Mouse (Mus musculus) ZHBTc4 (cell line): ENCODE results near the gene Pbxip1.
A peak's percentile ranks its signal among the peaks of the same experiment; 100 is the strongest.
"Not testable (repeated sequence)": the region's sequence is repeated elsewhere in the genome, so short reads cannot be mapped to it uniquely, and the experiment has no call there.

Source experiments
- DNase-seq: peaks from one replicate; pipeline ENCODE4 v3.0.0-alpha.2; 2011; ENCODE audit warnings: low read depth, low spot score

Pbxip1 gene

DNA sequence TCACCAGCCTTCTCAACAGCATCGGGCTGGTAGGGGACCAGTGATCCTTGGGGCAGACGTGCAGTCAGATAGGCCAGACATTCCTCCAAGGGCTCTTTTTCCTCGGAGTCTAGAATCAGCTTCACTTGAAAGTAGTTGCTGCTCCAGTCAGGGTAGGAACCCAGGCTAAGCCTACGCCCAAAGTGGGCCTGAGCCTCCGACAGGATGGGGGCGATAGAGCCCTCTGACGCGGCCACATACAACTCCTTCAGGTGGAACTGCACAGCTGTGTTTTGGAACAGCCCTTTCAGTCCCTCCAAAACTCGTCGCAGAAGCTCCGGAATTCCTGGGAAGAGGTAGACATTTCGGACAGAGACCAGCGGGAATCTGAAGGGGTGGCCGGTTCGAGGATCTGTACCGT lies 28.1 kb upstream of the Pbxip1 start:
- peak; percentile 64 for DNase-seq

DNA sequence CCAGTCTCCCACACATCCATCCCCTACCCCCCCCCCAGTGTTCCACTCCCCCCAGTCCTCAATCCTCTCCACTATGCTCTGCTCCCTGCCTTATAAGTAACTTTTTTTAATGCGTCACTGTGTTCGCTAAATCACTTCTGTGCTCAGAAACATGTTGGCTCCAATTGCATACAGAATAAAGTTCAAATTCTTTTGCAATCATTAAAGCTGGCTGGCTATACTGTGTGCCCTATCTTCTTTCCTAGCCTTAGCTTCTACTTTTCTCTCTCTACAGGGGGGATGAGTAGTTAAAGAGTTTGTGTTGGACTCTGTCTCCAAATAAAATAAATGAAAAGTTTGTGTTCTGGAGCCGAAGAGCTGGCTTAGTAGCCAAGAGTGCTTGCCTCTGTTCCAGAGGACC lies 26.8 kb upstream of the Pbxip1 start:
- no peak for DNase-seq

GRCm38 (mm10) chr3:89410864-89411263 lies 25.6 kb upstream of the Pbxip1 start:
- no peak for DNase-seq

DNA sequence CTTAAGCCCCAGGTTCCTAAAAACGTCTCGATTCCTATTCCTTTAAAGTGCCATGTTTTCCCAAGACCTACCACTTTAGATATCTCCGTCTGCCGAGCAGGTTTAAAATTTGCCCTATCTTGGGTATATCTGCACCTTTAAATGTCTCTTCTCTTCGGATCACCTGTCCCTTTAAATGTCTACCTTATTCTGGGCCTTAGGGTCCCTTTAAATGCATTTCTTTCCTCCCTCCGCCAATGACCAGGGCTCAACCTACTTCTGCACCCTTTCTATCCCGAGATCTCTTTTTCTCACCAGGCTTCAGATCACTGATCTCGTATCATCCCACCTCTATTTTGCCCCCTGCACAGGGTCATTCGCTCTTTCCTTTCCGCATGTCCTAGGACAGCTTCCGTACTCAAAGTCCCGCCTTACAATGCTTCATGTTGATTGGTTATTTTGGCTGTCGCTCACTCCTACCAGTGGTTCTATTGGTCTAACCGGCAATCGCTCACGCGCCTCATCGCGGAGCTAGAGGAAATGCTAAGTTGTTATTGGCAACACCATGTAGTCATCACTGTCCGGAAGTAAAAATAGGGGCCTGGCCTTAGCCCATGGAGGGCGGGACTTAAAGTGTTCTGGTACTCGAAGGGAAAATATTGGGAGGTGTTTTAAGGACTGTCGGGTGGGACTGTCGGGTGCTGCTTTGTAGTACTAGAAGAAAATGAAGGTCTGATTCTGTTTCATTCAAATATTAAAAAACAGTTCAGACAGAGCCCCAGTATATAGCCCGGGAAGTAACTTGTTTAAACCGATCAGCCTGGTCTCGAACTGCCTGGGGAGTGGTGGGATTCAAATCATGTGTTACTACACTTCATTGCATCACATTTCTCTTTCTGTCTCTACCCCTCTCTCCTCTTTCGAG lies 24.8 kb upstream of the Pbxip1 start, which contains the start of gene Flad1:
Gene Flad1, minus strand, starts transcription at position 381 of the 904 bp plus-strand sequence.
- peak; percentile 100 for DNase-seq

DNA sequence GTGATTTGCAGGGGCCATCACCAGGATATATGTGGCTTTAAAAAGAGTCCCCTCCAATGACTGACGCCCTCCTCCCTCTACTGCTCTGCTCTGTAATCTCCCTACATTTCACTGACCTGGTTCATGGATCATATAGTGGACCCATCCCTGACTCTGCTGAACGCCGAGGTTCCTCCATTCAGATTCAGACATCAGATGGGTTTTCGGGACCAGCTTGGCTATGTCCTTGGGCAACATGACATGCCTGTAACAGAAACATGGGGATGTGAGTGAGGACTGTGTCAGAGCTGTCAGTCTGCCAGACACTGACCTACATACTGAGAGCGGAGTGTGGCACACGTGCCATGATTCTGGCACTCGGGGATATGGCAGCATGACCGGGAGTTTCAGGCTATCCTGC lies 20.3 kb upstream of the Pbxip1 start:
- no peak for DNase-seq

DNA sequence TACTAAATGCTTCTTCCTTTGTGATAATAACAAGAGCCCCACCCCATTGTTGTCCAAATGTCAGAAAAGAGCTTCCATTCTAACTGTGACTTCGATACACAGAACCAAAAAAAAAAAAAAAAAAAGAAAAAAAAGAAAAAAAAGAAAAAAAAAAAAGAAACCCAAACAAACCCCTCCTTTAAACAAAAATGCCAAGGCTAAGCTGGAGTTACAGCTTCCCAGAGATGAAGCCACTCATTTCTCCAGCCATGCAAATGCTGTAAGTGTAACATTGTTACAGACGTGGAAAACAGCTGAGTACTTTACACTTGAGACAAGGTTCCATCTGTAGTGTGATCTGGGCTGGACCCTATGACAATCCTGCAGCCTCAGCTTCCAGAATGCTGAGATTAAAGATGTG lies 19.4 kb upstream of the Pbxip1 start:
- no peak for DNase-seq

GRCm38 (mm10) chr3:89417840-89418169 lies 18.7 kb upstream of the Pbxip1 start:
- DNase-seq: no peak

DNA sequence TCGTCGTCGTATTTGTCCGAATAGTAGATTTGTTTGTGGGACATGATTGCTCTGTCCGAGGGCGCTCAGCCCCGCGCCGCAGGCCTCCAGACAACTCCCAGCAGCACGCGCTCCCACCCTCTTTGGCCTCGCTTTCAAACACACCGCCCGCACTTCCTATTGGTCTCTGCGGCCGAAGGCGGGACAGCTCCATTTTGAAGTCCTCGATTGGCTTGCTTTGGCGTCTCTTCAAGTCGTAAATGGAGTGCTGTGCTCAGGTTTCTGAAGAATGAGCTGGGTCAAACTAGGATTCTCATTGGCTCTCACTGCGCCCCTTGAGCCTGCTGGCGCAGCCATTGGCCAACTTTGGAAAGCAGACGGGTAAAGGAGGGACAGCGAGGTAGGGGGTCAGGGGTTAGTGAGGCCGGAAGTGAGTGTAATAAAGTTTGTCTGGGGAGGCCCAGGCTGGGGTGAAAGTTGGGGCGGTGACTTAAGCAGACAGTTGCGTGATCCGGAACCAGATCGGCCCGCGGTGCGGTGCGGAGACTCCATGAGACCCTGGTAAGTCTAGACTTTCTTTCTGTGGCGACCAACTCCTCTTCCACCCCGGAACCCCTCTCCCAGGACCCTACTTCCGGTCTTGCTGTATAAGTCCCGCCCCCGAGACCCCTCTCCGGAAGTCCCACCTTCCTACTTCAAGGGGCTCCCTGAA lies 18.2 kb upstream of the Pbxip1 start, which contains the start of the genes Cks1b and Shc1:
Gene Cks1b, minus strand, starts transcription at position 214 of the 691 bp plus-strand sequence.
Gene Shc1, plus strand, starts transcription at position 274 of the 691 bp plus-strand sequence.
- peak; percentile 100 for DNase-seq

GRCm38 (mm10) chr3:89418861-89419250 lies 17.6 kb upstream of the Pbxip1 start:
- peak; percentile 89 for DNase-seq

- peak; percentile 90 for DNase-seq
Measured at GRCm38 (mm10) chr3:89419571-89419970, 16.9 kb upstream of the Pbxip1 start.

- no peak for DNase-seq
Measured at GRCm38 (mm10) chr3:89419981-89420380, 16.5 kb upstream of the Pbxip1 start.

- no peak for DNase-seq
Measured at GRCm38 (mm10) chr3:89420421-89420820, 16.1 kb upstream of the Pbxip1 start.

DNA sequence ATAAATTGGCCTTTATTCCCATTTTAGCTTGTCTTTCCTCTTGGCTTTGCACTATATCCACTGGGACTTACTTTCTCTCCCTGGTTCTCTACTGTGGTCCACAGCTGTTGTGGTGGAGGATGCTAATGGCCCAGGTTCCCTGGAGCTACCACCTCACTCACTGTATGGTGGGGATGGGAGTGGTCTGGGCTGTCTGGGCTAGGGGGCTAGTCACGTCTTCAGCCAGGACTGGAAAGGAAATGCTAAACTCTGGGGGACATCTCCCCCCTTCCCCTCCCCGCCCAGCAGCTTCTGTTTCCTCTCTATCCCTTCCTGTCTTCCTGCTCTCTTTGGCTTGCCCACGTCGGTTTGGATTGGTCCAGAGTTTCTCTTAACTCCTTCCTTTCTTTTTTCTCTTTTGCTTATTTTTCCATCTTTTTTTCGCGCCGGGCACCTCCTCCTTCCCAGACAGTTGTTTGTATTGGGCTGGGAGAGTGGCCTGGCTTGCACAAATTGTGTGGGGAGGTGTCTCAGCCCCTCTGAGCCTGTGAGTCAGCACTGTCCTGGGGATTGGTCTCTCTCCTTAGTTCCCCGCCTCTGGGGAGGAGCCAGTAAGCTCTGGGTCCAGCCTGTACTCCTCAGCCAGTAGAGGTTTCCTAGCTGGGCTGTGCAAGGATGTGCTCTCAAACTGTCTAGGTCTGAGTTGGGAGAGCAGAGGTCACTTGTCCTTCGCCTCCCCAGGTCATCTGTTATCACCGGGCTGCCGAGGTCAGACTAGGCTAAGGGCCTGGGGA lies 15.3 kb upstream of the Pbxip1 start:
- DNase-seq: peak; percentile 89

DNA sequence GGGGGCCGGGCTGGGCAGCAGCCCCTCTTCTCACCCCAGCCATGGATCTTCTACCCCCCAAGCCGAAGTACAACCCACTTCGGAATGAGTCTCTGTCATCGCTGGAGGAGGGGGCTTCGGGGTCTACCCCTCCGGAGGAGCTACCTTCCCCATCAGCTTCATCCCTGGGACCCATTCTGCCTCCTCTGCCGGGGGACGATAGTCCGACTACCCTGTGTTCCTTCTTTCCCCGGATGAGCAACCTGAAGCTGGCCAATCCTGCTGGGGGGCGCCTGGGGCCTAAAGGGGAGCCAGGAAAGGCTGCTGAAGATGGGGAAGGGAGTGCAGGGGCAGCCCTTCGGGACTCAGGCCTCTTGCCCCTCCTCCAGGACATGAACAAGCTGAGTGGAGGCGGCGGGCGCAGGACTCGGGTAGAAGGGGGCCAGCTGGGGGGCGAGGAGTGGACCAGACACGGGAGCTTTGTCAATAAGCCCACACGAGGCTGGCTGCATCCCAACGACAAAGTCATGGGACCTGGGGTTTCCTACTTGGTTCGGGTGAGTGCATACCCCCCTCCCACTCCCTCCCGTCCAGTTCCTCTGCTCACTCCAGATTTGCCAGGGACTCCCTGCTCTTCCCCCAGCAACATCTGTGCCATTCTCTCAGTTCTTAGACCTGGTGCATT lies 14.6 kb upstream of the Pbxip1 start:
- no peak for DNase-seq

DNA sequence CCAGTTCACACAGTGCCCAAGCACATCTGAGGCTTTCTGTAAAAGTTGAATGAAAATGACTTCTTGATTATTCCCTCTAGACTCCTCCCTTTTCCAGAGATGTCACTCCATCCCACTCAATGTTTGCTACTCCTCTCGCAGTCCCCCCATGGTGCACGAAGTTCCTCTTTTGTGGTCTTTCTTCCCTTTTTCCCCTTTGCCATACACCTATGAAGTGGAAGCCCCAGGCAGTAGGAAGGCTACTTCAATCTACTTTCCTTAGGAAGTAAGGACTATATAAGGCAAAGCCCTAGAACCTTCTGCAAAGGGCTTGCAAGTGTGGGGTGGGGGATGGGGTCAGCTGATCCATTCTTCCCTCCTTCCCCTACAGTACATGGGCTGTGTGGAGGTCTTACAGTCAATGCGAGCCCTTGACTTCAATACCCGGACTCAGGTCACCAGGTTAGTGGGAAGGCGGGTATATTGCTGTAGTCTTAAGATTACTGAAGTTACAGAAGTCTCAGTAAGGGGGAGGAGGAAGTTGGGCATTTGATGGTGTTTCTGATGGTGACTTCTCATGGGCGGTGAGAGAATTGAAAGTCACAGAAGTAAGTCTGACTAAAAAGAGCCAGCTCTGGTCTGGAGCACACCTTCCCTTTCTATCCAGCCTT lies 13.8 kb upstream of the Pbxip1 start:
- DNase-seq: no peak

DNA sequence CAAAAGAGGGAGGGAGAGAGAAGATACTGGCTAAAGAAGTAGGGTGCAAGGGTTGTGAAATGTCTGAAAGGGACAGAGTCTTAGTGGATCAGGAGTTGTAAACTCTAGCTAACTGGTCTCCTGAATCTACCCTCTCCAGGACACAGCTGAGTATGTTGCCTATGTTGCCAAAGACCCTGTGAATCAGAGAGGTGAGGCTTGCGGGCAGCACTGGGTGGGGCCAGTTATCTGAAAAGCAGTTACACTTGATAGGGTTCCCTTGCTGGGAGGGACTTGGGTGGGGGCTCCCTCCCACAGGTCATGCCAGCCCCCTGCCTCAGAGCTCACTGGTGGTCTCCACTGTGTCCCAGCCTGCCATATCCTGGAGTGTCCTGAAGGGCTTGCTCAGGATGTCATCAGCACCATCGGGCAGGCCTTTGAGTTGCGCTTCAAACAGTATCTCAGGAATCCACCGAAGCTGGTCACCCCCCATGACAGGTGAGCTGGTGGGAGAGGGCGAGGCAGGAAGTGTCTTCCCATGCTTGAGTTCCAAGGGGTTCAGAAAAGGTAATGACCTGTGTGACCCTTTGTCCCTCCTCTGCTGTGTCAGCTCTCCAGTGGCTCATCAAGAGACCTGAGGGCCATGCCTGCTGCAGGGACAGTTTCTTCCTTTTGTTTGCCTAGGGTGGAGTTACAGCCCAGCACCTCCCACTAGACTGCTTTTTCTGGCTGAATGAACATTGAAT lies 11.9 kb upstream of the Pbxip1 start:
- no peak for DNase-seq

DNA sequence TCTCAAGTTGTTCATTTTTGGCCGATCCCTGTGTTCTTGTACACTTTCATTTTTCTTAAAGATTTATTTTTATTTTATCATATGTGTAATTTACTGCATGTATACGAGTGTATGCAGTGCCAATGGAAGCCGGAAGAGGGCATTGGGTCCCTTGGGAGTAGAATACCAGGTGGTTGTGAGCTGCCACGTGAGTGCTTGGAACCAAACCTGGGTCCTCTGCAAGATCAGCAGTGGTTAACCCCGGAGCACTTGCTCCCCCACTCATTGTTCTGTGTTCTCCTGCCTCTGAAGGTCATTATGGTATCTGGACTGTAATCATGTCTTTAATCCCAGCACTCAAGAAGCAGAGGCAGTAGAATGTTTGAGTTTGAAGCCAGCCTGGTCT lies 11.4 kb upstream of the Pbxip1 start:
- peak; percentile 60 for DNase-seq

- DNase-seq: peak; percentile 47
Measured at GRCm38 (mm10) chr3:89425876-89426275, 10.6 kb upstream of the Pbxip1 start.

GRCm38 (mm10) chr3:89429021-89429420 lies 7.5 kb upstream of the Pbxip1 start:
- not testable (repeated sequence) for DNase-seq
